Mouse (Mus musculus): ENCODE data around the gene 1700001C19Rik. TPM values are rescaled to one million over a fixed set of nuclear protein-coding genes. Genes with fewer than 3 reads are reported as not detected.
A peak's percentile ranks its signal among the peaks of the same experiment; 100 is the strongest.

1700001C19Rik gene
- polyA plus RNA-seq, 1 experiment from 2014 or later = 0.24 TPM

DNA sequence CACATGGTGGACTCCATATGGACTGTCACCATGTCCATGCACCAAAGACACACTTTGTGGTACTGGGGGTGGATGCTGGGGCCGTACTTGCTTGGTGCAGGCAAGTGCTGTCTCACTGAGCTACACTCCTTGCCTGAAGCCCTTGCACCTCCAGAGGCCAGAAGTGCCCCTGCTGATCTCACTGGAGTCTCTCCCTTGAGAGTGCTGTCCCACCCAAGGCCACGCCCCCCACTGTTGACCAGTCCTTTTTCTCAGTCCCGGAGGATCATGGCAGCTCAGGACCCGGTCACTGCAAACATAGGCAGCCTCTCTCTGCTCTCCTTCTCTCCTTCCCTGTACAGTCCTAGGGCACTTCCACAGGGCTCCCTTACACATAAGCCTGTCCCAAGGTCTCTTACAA is 37.1 kb upstream of the 1700001C19Rik start:
- Histone ChIP-seq H3K27ac (ENCODE audit: low read depth) (no peak overlapping the region), H3K36me3 (ENCODE audit: control insufficient read depth, insufficient read depth, low read length) (no peaks in the 10 kb centered on the region), H3K4me1 (replicated peaks; ENCODE audit: control insufficient read depth, insufficient read depth, low read length) (peaks cover 19% of the 10 kb centered on the region), H3K9me3 (ENCODE audit: control insufficient read depth, low read length) (no peaks in the 10 kb centered on the region), H3K4me3 (ENCODE audit: low read depth, low read length) (no peak overlapping the region), H3K4me2 (ENCODE audit: low read length) (no peak overlapping the region), H3K9ac (ENCODE audit: low read length) (no peak overlapping the region), H3K27me3 (replicated peaks; ENCODE audit: control insufficient read depth, insufficient read depth, low read length) (no peaks in the 10 kb centered on the region)
- no peak for DNase-seq (ENCODE audit: low spot score)
- no peak for ATAC-seq (replicated peaks; ENCODE audit: low FRiP score, low TSS enrichment, low read depth)
- 71% methylated on average over 4 of the region's 4 CpGs for WGBS

DNA sequence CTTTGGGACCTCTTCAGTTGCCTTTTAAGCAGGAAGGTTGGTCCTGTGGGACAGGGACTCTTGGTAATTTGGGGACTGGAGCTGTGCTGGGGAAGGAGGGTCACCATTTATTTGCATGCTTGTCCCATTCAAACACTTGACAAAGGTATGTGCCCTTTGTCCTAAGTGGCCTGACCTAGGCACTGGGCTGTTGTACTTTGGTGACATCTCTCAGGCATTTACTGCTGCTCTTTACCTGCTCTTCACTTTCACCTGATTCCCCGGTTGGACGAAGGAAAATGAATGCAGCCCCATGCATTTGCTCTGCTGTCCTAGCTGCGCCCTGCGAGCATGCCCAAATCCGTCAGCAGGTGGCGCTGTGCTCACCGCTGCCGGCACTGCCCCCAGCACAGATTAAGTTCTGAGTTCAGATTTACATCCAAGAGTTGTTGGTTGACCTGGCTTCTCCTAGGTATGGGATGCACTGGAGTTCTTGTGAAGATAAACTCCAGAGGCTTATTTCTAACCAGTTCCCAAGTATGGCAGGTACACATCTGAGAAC is 36.3 kb upstream of the 1700001C19Rik start:
- Histone ChIP-seq H3K4me3 (ENCODE audit: low read depth, low read length) (no peak overlapping the region), H3K9ac (ENCODE audit: low read length) (no peak overlapping the region), H3K4me1 (replicated peaks; ENCODE audit: control insufficient read depth, insufficient read depth, low read length) (peaks cover 19% of the 10 kb centered on the region), H3K36me3 (ENCODE audit: control insufficient read depth, insufficient read depth, low read length) (no peaks in the 10 kb centered on the region), H3K27me3 (replicated peaks; ENCODE audit: control insufficient read depth, insufficient read depth, low read length) (peaks cover 4% of the 10 kb centered on the region; the same call in 1 of the 2 replicates), H3K9me3 (ENCODE audit: control insufficient read depth, low read length) (no peaks in the 10 kb centered on the region), H3K27ac (ENCODE audit: low read depth) (no peak overlapping the region), H3K4me2 (ENCODE audit: low read length) (no peak overlapping the region)
- 10% methylated on average over 8 of the region's 8 CpGs for WGBS
- peak; percentile 78 for DNase-seq (ENCODE audit: low spot score)
- no peak for ATAC-seq (replicated peaks; ENCODE audit: low FRiP score, low TSS enrichment, low read depth)

DNA sequence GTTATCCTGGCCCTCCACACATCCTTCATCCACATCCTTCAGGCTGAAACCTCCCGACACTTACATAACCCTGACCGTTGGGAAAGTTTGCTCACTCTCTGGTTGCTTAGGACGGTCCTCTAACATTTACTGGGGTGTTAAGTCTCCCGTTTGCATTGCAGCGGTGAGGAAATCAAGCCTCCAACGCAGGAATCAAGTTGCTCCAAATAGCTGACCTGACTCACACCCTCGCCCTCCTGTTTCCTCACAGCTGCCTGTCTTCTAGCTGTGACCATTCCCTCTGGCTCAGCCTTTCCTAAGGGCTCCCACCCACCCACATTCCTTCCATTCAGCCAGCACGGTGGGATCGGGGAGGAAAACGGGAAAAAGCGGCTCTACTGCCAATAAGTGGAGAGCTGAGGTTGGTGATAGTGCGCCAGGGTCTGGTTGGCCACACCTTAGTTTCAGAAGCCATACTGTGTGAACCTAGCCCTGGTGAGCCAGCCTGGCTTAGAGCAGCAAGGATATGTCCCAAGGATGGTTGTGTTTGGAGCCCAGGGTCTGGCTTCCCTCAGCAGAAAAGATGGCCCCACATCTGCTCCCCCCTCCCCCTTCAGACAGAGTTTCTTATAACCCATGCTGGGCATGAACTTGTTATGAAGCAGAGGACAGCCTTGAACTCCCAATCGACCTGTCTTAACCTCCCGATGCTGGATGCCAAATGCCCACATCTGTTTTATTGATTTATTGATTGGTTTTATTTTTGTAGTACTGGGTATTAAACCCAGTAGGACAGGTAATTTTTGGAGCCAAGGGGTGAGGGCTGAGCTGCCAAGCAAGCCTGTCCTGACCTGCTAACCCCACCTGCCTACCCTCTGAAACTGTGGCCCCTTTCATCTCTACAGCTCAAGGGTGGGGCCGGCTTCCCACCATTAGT is 35.5 kb upstream of the 1700001C19Rik start:
- no peak overlapping the region for H3K27ac ChIP-seq (ENCODE audit: low read depth)
- no peak overlapping the region for H3K4me2 ChIP-seq (ENCODE audit: low read length)
- H3K4me1 ChIP-seq (replicated peaks; ENCODE audit: control insufficient read depth, insufficient read depth, low read length) = peaks cover 25% of the 10 kb centered on the region
- no peaks in the 10 kb centered on the region for H3K36me3 ChIP-seq (ENCODE audit: control insufficient read depth, insufficient read depth, low read length)
- no peak for DNase-seq (ENCODE audit: low spot score)
- H3K9ac ChIP-seq (ENCODE audit: low read length) = no peak overlapping the region
- no peak overlapping the region for H3K4me3 ChIP-seq (ENCODE audit: low read depth, low read length)
- 30% methylated on average over 15 of the region's 15 CpGs for WGBS
- H3K27me3 ChIP-seq (replicated peaks; ENCODE audit: control insufficient read depth, insufficient read depth, low read length) = peaks cover 11% of the 10 kb centered on the region
- ATAC-seq (replicated peaks; ENCODE audit: low FRiP score, low TSS enrichment, low read depth) = no peak
- H3K9me3 ChIP-seq (ENCODE audit: control insufficient read depth, low read length) = no peaks in the 10 kb centered on the region

DNA sequence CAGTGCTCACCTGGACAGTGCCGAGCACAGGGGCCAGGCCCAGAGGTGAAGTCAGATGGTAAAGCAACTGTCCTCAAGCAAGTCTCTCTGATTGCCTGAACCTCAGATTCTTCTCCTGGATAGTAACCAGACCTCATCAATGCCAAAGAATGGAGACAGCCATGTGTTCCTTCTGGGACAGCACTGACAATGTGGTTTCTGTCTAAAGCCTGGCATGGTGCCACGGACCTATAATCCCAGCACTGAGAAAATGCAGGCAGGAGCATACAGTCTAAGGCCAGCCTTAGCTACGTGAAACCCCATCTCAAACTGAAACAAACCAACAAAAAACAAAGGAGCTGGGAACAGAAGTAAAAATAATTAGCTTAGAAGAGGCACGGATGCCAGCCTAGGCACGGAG is 33.5 kb upstream of the 1700001C19Rik start:
- Histone ChIP-seq H3K27me3 (replicated peaks; ENCODE audit: control insufficient read depth, insufficient read depth, low read length) (peaks cover 17% of the 10 kb centered on the region), H3K4me3 (ENCODE audit: low read depth, low read length) (no peak overlapping the region), H3K4me1 (replicated peaks; ENCODE audit: control insufficient read depth, insufficient read depth, low read length) (peaks cover 32% of the 10 kb centered on the region), H3K36me3 (ENCODE audit: control insufficient read depth, insufficient read depth, low read length) (no peaks in the 10 kb centered on the region), H3K9ac (ENCODE audit: low read length) (no peak overlapping the region), H3K4me2 (ENCODE audit: low read length) (peak overlapping the region; percentile 20; the same call in 1 of the 2 replicates), H3K27ac (ENCODE audit: low read depth) (peak overlapping the region; percentile 59), H3K9me3 (ENCODE audit: control insufficient read depth, low read length) (no peaks in the 10 kb centered on the region)
- WGBS = 60% methylated on average over 5 of the region's 5 CpGs
- peak; percentile 80 for DNase-seq (ENCODE audit: low spot score)
- 0 out of 2 replicates have a peak, but pooled peaks have one; percentile 32 for ATAC-seq (replicated peaks; ENCODE audit: low FRiP score, low TSS enrichment, low read depth)

DNA sequence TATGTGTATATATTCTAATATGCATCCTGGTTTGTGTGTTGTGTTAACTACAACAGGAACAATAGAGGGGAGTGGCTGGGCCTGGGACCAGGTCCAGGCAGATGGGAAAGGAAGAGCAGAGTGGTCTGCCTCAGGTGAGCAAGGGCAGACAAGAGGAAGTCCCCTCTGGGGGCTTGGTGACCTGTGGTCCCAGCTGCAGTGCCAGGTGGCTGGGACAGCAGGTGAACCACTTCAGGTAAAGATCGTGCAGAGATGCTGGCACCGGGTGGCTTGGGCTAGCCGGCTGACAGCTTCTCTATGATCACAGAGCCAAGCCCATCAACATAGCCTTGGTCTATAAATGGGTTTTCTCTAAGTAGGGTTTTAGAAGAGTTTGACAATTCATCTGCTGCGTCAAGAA is 32.9 kb upstream of the 1700001C19Rik start:
- Histone ChIP-seq H3K36me3 (ENCODE audit: control insufficient read depth, insufficient read depth, low read length) (no peaks in the 10 kb centered on the region), H3K4me2 (ENCODE audit: low read length) (no peak overlapping the region), H3K9ac (ENCODE audit: low read length) (no peak overlapping the region), H3K4me1 (replicated peaks; ENCODE audit: control insufficient read depth, insufficient read depth, low read length) (peaks cover 32% of the 10 kb centered on the region), H3K27ac (ENCODE audit: low read depth) (peak overlapping the region; percentile 59; the same call in 1 of the 2 replicates), H3K4me3 (ENCODE audit: low read depth, low read length) (no peak overlapping the region), H3K9me3 (ENCODE audit: control insufficient read depth, low read length) (no peaks in the 10 kb centered on the region), H3K27me3 (replicated peaks; ENCODE audit: control insufficient read depth, insufficient read depth, low read length) (peaks cover 17% of the 10 kb centered on the region)
- ATAC-seq (replicated peaks; ENCODE audit: low FRiP score, low TSS enrichment, low read depth) = no peak
- DNase-seq (ENCODE audit: low spot score) = no peak
- 79% methylated on average over 4 of the region's 4 CpGs for WGBS

DNA sequence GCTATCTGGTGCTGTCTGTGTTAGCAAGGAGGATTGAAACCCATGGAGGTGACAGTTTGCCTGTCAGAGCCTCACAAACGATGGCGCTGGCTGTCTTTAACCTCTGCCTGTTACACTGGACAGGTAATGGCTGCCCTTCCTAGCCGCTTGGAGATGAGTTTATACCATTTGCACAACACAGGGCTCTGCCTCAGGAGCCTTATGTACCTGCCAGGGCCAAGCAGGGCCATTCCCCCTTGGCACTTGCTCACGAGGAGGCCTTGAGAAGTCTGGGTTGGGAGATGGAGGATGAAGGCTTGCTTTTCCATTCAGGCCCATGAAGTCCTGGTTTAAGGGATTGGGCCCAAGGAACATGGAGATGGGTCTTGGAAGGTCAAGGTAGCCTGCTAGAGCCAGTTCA is 32.5 kb upstream of the 1700001C19Rik start:
- Histone ChIP-seq H3K9ac (ENCODE audit: low read length) (no peak overlapping the region), H3K4me2 (ENCODE audit: low read length) (no peak overlapping the region), H3K27ac (ENCODE audit: low read depth) (no peak overlapping the region), H3K4me3 (ENCODE audit: low read depth, low read length) (no peak overlapping the region), H3K9me3 (ENCODE audit: control insufficient read depth, low read length) (no peaks in the 10 kb centered on the region), H3K4me1 (replicated peaks; ENCODE audit: control insufficient read depth, insufficient read depth, low read length) (peaks cover 32% of the 10 kb centered on the region), H3K27me3 (replicated peaks; ENCODE audit: control insufficient read depth, insufficient read depth, low read length) (peaks cover 17% of the 10 kb centered on the region), H3K36me3 (ENCODE audit: control insufficient read depth, insufficient read depth, low read length) (no peaks in the 10 kb centered on the region)
- ATAC-seq (replicated peaks; ENCODE audit: low FRiP score, low TSS enrichment, low read depth) (no peak), DNase-seq (ENCODE audit: low spot score) (no peak)
- WGBS = 94% methylated on average over 4 of the region's 4 CpGs

DNA sequence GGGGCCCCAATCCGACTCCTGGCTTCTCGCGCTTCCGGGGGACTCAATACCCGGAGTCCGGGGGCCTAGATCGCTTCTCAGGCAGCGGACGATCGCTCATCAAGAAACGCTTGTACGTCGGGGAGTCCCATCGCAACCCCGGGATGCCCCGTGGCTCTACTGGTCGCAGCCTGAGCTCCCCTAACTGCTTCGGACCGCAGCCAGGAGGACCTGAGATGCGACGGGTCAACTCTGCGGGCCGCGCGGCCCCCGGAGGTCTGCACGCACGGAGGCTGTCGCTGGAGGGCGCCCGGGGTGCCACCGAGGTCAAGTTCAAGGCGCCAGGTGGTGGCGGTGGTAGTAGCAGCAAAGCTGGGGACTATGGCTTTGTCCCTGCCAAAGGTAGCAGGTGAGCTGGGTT is 31.3 kb upstream of the 1700001C19Rik start:
- DNase-seq (ENCODE audit: low spot score) (no peak), ATAC-seq (replicated peaks; ENCODE audit: low FRiP score, low TSS enrichment, low read depth) (no peak)
- no peak overlapping the region for H3K27ac ChIP-seq (ENCODE audit: low read depth)
- peaks cover 17% of the 10 kb centered on the region for H3K27me3 ChIP-seq (replicated peaks; ENCODE audit: control insufficient read depth, insufficient read depth, low read length)
- WGBS = 18% methylated on average over 34 of the region's 34 CpGs
- no peaks in the 10 kb centered on the region for H3K9me3 ChIP-seq (ENCODE audit: control insufficient read depth, low read length)
- 0 out of 2 replicates have a peak overlapping the region, but pooled peaks have one; percentile 29 for H3K9ac ChIP-seq (ENCODE audit: low read length)
- H3K4me2 ChIP-seq (ENCODE audit: low read length) = peak overlapping the region; percentile 41
- H3K4me1 ChIP-seq (replicated peaks; ENCODE audit: control insufficient read depth, insufficient read depth, low read length) = peaks cover 34% of the 10 kb centered on the region
- H3K36me3 ChIP-seq (ENCODE audit: control insufficient read depth, insufficient read depth, low read length) = no peaks in the 10 kb centered on the region
- H3K4me3 ChIP-seq (ENCODE audit: low read depth, low read length) = peak overlapping the region; percentile 21

DNA sequence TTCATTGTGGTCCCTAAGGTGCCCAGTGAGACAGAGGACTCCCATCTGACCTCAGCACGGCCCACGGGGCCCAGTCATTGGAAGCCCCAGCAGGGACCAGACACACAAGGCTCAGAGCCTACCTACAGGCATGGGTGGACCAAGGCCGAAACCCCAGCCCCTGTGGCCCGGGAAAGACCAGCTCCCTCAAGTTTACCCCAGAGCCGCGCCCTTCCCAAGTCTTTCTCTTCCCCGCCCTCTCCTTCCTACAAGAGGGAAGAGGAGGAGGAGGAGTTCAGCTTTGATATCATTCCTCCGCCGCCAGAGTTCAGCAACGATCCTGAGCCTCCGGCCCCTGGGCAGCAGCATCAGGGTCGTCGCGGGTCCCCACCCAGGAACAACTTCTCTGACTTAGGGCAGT is 30.9 kb upstream of the 1700001C19Rik start:
- no peak for ATAC-seq (replicated peaks; ENCODE audit: low FRiP score, low TSS enrichment, low read depth)
- no peak for DNase-seq (ENCODE audit: low spot score)
- no peaks in the 10 kb centered on the region for H3K36me3 ChIP-seq (ENCODE audit: control insufficient read depth, insufficient read depth, low read length)
- no peak overlapping the region for H3K27ac ChIP-seq (ENCODE audit: low read depth)
- peaks cover 17% of the 10 kb centered on the region for H3K27me3 ChIP-seq (replicated peaks; ENCODE audit: control insufficient read depth, insufficient read depth, low read length)
- H3K4me2 ChIP-seq (ENCODE audit: low read length) = peak overlapping the region; percentile 41
- H3K4me1 ChIP-seq (replicated peaks; ENCODE audit: control insufficient read depth, insufficient read depth, low read length) = peaks cover 36% of the 10 kb centered on the region
- H3K4me3 ChIP-seq (ENCODE audit: low read depth, low read length) = peak overlapping the region; percentile 21
- no peaks in the 10 kb centered on the region for H3K9me3 ChIP-seq (ENCODE audit: control insufficient read depth, low read length)
- 0 out of 2 replicates have a peak overlapping the region, but pooled peaks have one; percentile 29 for H3K9ac ChIP-seq (ENCODE audit: low read length)
- 23% methylated on average over 14 of the region's 14 CpGs for WGBS
